Mouse (Mus musculus): ENCODE measurements around the gene Slc17a7. TPM values are rescaled to one million over a fixed set of nuclear protein-coding genes. Genes with fewer than 3 reads are reported as not detected.
"Not testable (repeated sequence)": the region's sequence is repeated elsewhere in the genome, so short reads cannot be mapped to it uniquely, and the experiment has no call there.

Gene Slc17a7
- polyA plus RNA-seq, 1 experiment from 2014 or later: not detected

DNA sequence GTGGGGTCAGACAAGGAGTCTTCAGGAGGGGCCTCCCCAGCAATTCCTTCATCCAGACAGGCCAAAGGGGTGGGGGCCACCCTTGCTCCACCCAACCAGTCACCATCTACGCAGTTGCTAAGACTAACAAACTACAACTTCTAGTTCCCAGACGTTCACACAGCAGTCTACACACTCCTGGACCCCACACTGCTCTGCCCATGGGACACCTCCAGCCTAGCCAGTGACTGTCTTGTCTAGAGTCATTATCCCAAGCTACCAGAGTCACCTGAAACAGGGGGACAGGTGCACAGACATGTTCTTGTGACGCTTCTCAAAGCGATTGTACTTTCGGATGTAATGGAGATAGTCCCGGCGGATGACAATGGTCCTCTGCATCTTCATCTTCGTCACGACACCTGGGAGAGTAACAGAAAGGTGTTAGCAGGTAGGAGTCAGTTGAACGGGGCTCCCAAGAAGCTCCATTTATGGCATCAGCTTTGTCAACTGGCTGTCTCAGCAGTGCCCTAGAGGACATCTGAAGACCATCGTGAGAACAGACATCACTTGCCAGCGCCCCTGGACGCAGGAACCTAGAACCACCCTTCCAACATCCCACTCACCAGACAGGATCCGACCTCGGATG lies 41.1 kb upstream of the Slc17a7 start:
- peaks cover 50% of the 10 kb centered on the region for H3K4me1 ChIP-seq (ENCODE audit: insufficient read depth)
- 70% methylated on average over 15 of the region's 15 CpGs for WGBS (ENCODE audit: insufficient replicate concordance)
- DNase-seq: no peak
- H3K9me3 ChIP-seq (ENCODE audit: low read length): no peaks in the 10 kb centered on the region
- peaks cover 56% of the 10 kb centered on the region for H3K36me3 ChIP-seq (replicated peaks; ENCODE audit: insufficient read depth, low read length)
- no peaks in the 10 kb centered on the region for H3K27me3 ChIP-seq (ENCODE audit: insufficient read depth, low read length)
- peak overlapping the region; percentile 78 for H3K4me3 ChIP-seq (ENCODE audit: low read depth, low read length)
- no peak for TF ChIP-seq CTCF (IDR thresholded peaks at IDR 0.05; ENCODE audit: low read depth)
- no peak for TF ChIP-seq EP300 (IDR thresholded peaks at IDR 0.05; ENCODE audit: low read depth)
- peak overlapping the region; percentile 89 for H3K4me2 ChIP-seq (ENCODE audit: low read depth, low read length)
- no peak for ATAC-seq
- peak overlapping the region; percentile 25; the same call in 1 of the 2 replicates for H3K27ac ChIP-seq (ENCODE audit: low read depth)
- peak overlapping the region; percentile 93 for H3K9ac ChIP-seq (replicated peaks)

DNA sequence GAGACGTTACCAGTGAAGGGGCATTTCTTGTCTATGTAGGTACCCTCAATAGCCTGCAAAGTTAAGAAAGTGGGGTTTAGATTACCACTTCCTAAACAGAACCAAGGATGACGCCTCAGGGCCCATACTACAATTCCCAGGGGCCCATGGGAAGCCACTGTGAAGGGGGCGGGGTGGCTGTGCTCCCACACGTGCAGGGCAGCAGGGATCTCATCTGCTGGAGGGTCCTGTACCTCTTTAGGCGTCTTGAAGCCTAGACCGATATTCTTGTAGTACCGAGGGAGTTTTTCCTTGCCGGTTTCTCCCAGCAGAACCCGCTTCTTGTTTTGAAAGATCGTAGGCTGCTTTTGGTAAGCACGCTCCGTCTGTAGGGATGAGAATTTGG lies 40.6 kb upstream of the Slc17a7 start:
- H3K4me3 ChIP-seq (ENCODE audit: low read depth, low read length): peak overlapping the region; percentile 78
- H3K27me3 ChIP-seq (ENCODE audit: insufficient read depth, low read length): no peaks in the 10 kb centered on the region
- peaks cover 50% of the 10 kb centered on the region for H3K4me1 ChIP-seq (ENCODE audit: insufficient read depth)
- no peak for TF ChIP-seq CTCF (IDR thresholded peaks at IDR 0.05; ENCODE audit: low read depth)
- TF ChIP-seq EP300 (IDR thresholded peaks at IDR 0.05; ENCODE audit: low read depth): no peak
- DNase-seq (peak; percentile 72), ATAC-seq (no peak)
- peak overlapping the region; percentile 89 for H3K27ac ChIP-seq (ENCODE audit: low read depth)
- 12% methylated on average over 12 of the region's 12 CpGs for WGBS (ENCODE audit: insufficient replicate concordance)
- no peaks in the 10 kb centered on the region for H3K9me3 ChIP-seq (ENCODE audit: low read length)
- peaks cover 56% of the 10 kb centered on the region for H3K36me3 ChIP-seq (replicated peaks; ENCODE audit: insufficient read depth, low read length)
- peak overlapping the region; percentile 89 for H3K4me2 ChIP-seq (ENCODE audit: low read depth, low read length)
- peak overlapping the region; percentile 93 for H3K9ac ChIP-seq (replicated peaks)

DNA sequence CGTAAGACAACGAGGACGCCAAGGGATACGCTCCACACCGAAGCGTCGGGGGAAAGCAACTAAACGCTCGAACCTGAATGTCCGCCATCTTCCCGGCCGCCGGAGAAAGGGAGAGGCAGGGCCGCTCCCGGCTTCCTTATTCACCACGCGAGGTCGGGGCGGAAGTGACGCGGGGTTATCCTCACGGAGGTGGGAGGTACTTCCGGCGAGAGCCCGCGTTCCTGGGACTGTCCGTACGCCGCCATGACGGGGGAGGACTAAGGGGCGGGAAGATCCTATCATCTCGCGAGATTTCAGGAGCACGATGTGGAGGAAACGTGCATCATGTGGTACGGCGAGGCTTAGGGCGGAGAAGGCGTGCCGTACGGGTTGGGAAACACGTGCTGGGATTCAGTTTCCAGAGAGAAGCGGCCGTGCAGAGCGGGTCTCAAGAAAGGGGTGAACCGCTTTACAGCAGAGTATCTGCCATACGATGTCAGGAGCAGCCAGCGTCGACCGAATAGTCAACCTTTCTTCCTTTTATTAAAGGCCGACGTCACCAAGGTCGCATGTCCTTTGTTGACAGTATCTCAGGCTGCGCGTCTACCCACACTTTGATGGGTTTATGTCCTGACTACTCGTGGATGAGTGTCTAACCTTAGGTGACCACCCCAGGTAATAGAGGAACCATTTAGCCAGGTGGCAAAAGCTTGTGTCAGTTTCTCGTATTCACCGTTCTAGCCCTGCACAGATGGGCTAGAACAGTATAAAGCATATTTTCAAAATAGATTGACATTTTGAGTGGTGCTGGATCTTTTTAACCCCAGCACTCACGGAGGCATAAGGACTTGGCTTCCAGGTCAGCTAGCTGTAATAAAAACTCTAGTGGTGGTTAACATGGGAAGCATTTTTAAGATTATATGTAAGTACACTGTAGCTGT lies 39.3 kb upstream of the Slc17a7 start, which contains the start of gene Rps11:
Rps11 (minus strand) TSS at position 216 of the 920 bp plus-strand sequence.
- H3K4me3 ChIP-seq (ENCODE audit: low read depth, low read length): peak within 1 kb of the TSS; percentile 78
- H3K27ac ChIP-seq (ENCODE audit: low read depth): peak within 1 kb of the TSS; percentile 89
- peaks cover 55% of the 10 kb centered on the region for H3K4me1 ChIP-seq (ENCODE audit: insufficient read depth)
- H3K27me3 ChIP-seq (ENCODE audit: insufficient read depth, low read length): no peaks in the 10 kb centered on the region
- TF ChIP-seq EP300 (IDR thresholded peaks at IDR 0.05; ENCODE audit: low read depth): peak; percentile 79
- TF ChIP-seq CTCF (IDR thresholded peaks at IDR 0.05; ENCODE audit: low read depth): no peak
- ATAC-seq (peak; percentile 78), DNase-seq (peak; percentile 99)
- H3K4me2 ChIP-seq (ENCODE audit: low read depth, low read length): peak within 1 kb of the TSS; percentile 89
- H3K9ac ChIP-seq (replicated peaks): peak within 1 kb of the TSS; percentile 93
- H3K36me3 ChIP-seq (replicated peaks; ENCODE audit: insufficient read depth, low read length): peaks cover 56% of the 10 kb centered on the region
- no peaks in the 10 kb centered on the region for H3K9me3 ChIP-seq (ENCODE audit: low read length)
- under 1% methylated on average over 59 of the region's 59 CpGs for WGBS (ENCODE audit: insufficient replicate concordance)

DNA sequence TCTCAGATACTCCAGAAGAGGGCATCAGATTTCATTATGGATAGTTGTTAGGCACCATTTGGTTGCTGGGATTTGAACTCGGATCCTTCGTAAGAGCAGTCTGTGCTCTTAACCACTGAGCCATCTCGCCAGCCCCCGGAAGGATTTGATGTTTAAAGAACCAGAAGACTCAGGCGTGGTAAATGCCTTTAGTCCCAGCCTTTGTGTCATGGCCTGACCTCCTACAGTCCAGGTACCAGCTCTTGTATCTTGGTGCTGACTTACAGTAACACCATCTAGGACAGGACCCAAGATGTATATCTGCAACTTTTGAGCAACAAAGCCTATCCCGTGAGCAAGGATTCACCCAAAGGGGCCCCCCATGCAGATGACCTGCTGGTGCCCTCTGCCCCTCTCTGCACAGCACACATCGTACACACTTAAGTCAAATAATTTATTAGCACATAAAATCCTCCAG lies 38.6 kb upstream of the Slc17a7 start:
- H3K9me3 ChIP-seq (ENCODE audit: low read length): no peaks in the 10 kb centered on the region
- 31% methylated on average over 7 of the region's 7 CpGs for WGBS (ENCODE audit: insufficient replicate concordance)
- no peak overlapping the region for H3K4me3 ChIP-seq (ENCODE audit: low read depth, low read length)
- H3K4me1 ChIP-seq (ENCODE audit: insufficient read depth): peaks cover 59% of the 10 kb centered on the region
- H3K27me3 ChIP-seq (ENCODE audit: insufficient read depth, low read length): no peaks in the 10 kb centered on the region
- H3K4me2 ChIP-seq (ENCODE audit: low read depth, low read length): no peak overlapping the region; the same call in 1 of the 2 replicates
- TF ChIP-seq EP300 (IDR thresholded peaks at IDR 0.05; ENCODE audit: low read depth) (no peak; the same call in 1 of the 2 replicates), CTCF (IDR thresholded peaks at IDR 0.05; ENCODE audit: low read depth) (peak; percentile 39)
- no peak for DNase-seq
- H3K36me3 ChIP-seq (replicated peaks; ENCODE audit: insufficient read depth, low read length): peaks cover 50% of the 10 kb centered on the region
- no peak for ATAC-seq
- no peak overlapping the region for H3K9ac ChIP-seq (replicated peaks)
- peak overlapping the region; percentile 44 for H3K27ac ChIP-seq (ENCODE audit: low read depth)

DNA sequence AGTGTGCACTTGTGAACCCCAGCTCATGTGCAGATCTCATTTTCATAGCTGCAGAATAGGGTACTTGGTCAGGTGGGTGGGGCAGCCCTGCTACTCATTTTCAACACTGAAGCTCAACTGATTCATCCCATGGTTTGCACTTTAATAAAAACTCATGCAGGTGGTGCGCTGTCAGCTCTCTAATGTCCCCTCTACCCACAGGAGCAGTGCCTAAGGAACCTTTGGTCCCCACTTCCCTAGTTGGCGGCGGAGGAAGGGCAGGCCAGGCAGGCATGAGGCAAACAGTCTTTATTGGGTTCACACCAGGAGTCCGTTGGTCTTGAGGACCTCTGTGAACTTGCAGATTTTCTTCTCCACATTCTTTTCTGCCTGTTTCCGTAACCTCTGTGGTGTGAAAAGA lies 38.1 kb upstream of the Slc17a7 start:
- 75% methylated on average over 5 of the region's 5 CpGs for WGBS (ENCODE audit: insufficient replicate concordance)
- H3K27ac ChIP-seq (ENCODE audit: low read depth); H3K27me3 ChIP-seq (ENCODE audit: insufficient read depth, low read length); H3K4me2 ChIP-seq (ENCODE audit: low read depth, low read length); DNase-seq; H3K9ac ChIP-seq (replicated peaks); H3K9me3 ChIP-seq (ENCODE audit: low read length); H3K4me3 ChIP-seq (ENCODE audit: low read depth, low read length); ATAC-seq: not testable (repeated sequence)
- H3K4me1 ChIP-seq (ENCODE audit: insufficient read depth): peaks cover 60% of the 10 kb centered on the region
- H3K36me3 ChIP-seq (replicated peaks; ENCODE audit: insufficient read depth, low read length): peaks cover 45% of the 10 kb centered on the region

All from liver, postnatal 0 days (tissue).